Mouse (Mus musculus) E14TG2a.4 (cell line): Measurements from ENCODE around the gene Zfp57.
"Not testable (repeated sequence)": the region's sequence is repeated elsewhere in the genome, so short reads cannot be mapped to it uniquely, and the experiment has no call there.

Source experiments
- H3K27me3 ChIP-seq: 2 replicates; pipeline ENCODE4 v1.6.1; 2014; ENCODE audit warnings: low read length, control low read depth; ENCODE audit not compliant: insufficient read depth
- H3K36me3 ChIP-seq: 2 replicates; pipeline ENCODE4 v1.6.1; 2014; ENCODE audit warnings: low read length, control low read depth; ENCODE audit not compliant: insufficient read depth
- H3K4me1 ChIP-seq: replicated peaks from 2 replicates; pipeline ENCODE4 v1.6.1; 2014; ENCODE audit warnings: low read depth, low read length, control low read depth
- H3K4me3 ChIP-seq: replicated peaks from 2 replicates; pipeline ENCODE4 v1.5.1; 2014; ENCODE audit warnings: mild to moderate bottlenecking, low read length
- H3K9me3 ChIP-seq: 2 replicates; pipeline ENCODE4 v1.6.1; 2014; ENCODE audit warnings: low read length, control low read depth
- CTCF ChIP-seq: conservative IDR thresholded peaks from 2 replicates; pipeline ENCODE4 v1.5.1; 2014; ENCODE audit warnings: low read length
- NANOG ChIP-seq: IDR thresholded peaks from 2 replicates; pipeline ENCODE4 v1.6.1; 2014; ENCODE audit warnings: borderline replicate concordance, low read length, mixed read lengths
- POU5F1 ChIP-seq: IDR thresholded peaks from 2 replicates; pipeline ENCODE4 v1.6.1; 2014; ENCODE audit warnings: low read length, borderline replicate concordance

Gene Zfp57

DNA sequence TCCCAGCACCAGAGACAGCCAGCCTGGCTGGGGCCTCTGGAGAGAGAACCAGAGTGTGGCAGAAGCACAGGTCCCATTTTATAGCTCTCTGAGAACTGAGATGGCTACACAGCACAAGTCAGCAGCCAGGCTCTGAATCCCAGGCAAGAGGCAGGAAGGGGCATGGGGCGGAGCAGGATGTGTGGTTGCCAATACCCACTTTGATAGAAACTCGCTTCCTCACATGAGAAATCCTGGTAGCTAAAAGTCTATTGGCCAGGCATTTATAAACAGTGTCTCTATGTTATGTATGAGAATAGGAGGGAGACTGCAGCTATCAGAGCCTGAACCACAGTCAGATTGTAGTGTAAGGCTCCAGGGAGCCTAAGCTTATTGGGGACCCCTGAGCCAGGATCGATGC, 28.2 kb upstream of the Zfp57 start:
- Histone ChIP-seq H3K4me1 (peaks cover 85% of the 10 kb centered on the region), H3K4me3 (peak overlapping the region; percentile 46), H3K36me3 (peaks cover 63% of the 10 kb centered on the region), H3K9me3 (no peaks in the 10 kb centered on the region), H3K27me3 (no peaks in the 10 kb centered on the region)
- TF ChIP-seq NANOG (no peak), CTCF (no peak), POU5F1 (no peak)

DNA sequence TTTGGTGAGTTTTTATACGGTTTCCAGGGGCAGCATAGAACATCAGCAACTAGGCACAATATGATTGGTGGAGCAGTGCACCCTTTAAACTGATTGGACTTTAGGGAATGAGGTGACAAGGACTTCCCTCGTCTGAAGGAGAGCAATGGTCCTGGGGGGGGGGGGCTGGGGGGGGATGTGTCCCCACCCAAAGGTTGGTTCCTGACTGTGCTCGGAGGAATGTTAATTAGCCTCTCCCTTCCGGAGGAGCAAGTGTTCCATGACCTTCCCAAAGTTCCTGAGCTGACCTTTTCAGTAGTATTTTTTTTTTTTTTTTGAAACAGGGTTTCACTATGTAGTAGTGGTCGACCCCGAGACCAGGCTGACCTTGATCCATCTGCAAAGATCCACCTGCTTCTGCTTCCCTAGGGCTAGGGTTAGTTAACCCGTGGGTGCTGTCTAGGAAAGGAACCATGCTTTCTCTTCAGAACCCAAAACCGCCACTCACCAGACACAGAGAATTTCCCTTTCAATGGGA, 27.6 kb upstream of the Zfp57 start:
- H3K36me3 ChIP-seq = peaks cover 62% of the 10 kb centered on the region
- H3K9me3 ChIP-seq = no peaks in the 10 kb centered on the region
- no peaks in the 10 kb centered on the region for H3K27me3 ChIP-seq
- H3K4me1 ChIP-seq = peaks cover 87% of the 10 kb centered on the region
- TF ChIP-seq NANOG (no peak), POU5F1 (no peak), CTCF (no peak)
- peak overlapping the region; percentile 46; the same call in 1 of the 2 replicates for H3K4me3 ChIP-seq

DNA sequence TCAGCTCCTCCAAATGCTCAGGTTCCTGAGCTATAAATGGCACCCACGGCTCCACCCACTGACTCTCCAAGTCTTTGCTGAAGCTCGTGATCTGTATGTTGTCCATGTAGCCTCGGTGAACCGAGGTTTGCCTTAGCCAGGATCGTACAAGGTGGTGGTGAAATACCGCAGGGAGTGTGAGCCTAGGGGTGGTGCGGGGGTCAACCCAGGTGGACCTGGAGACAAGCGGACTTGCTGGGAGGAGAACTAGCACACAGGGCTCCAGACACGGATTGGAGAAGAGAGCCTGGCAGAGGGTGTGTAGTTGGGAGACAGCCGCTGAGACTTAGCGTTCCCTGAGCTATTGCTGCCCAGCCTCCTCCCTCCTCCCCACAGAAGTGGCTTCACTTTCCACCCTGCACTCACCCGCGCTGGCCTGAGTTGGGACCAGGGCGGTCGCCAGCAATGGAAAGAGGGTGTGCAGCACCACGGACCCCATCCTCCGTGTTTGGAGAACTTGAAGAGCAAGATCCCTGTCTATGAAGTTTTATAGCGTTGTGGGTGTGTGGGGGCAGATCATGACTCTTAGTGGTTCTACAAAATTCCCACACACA, 19.6 kb upstream of the Zfp57 start, which contains the start of gene 2410137M14Rik:
TSS of gene 2410137M14Rik (minus strand) at position 17 of the 593 bp plus-strand sequence.
- H3K9me3 ChIP-seq = no peaks in the 10 kb centered on the region
- H3K4me3 ChIP-seq = peak within 1 kb of the TSS; percentile 74
- peaks cover 68% of the 10 kb centered on the region for H3K36me3 ChIP-seq
- H3K27me3 ChIP-seq = no peaks in the 10 kb centered on the region
- no peak for TF ChIP-seq CTCF
- peaks cover 95% of the 10 kb centered on the region for H3K4me1 ChIP-seq

DNA sequence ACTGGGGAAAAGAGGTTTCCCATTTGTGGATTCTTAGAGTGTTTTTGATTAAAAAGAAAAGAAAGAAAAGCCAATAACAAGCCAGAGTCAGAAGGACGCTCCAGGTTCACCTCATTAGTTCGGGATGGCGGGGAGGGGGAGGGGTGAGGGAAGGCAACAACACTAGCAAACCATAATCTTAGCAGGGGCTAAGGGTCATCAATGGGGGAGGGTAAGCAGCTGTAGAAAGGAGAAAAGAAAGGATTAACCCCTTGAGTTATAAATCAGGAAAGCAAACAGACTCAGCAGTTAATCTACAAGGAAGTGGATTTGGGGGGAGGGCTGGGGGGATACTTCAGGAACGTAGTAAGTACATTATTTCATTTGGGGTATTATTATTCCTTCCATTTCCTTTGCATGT, 19.1 kb upstream of the Zfp57 start:
- Histone ChIP-seq H3K4me3 (peak overlapping the region; percentile 74), H3K36me3 (peaks cover 71% of the 10 kb centered on the region), H3K4me1 (peaks cover 96% of the 10 kb centered on the region), H3K27me3 (no peaks in the 10 kb centered on the region), H3K9me3 (no peaks in the 10 kb centered on the region)
- no peak for TF ChIP-seq POU5F1
- no peak for TF ChIP-seq CTCF
- no peak for TF ChIP-seq NANOG

DNA sequence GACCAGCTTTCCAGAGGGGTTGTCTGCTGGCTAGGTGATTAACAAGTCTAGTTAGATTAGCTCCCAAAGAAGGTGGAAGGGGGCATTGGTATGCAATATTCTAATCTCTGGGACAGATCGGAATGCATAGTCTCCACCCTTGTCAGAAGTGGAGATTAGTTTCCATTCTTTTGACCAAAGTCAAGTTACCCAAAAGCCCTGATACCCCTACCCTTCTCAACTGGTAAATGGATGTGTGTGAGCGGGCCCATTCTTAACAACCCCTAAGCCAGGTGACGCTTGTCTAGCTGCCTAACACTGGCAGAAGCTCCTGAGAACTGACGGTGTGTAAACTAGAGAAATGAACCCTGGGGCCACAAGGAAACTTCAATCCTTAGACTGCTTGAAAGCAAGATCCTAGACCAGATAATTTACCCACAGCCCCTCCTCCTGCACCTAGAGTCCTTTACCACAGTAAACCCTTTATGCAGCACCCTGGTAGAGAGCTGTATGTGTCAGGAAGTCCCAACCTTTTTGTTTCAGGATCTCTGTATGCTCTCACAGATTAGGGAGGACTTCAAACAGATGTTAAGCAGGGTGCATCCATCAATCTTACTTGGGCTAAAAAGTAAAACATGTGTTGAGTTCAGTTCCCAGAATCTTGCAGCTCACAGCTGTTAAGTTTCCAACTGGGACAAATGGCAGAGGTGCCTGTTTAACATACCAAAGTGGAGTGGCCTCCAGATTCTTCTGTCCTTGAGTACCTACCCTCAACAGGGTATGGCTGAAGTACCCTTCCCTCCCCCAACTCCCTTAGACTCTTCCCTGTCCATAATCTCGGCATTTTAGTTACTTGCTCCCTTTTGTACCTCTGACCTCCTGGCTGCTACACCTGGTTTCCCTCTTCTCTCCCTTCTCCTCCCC, 18.5 kb upstream of the Zfp57 start:
- H3K36me3 ChIP-seq = peaks cover 71% of the 10 kb centered on the region
- no peaks in the 10 kb centered on the region for H3K27me3 ChIP-seq
- H3K4me1 ChIP-seq = peaks cover 96% of the 10 kb centered on the region
- H3K9me3 ChIP-seq = no peaks in the 10 kb centered on the region
- no peak; the same call in 1 of the 2 replicates for TF ChIP-seq POU5F1
- TF ChIP-seq NANOG = no peak; the same call in 1 of the 2 replicates
- TF ChIP-seq CTCF = no peak
- peak overlapping the region; percentile 74 for H3K4me3 ChIP-seq

DNA sequence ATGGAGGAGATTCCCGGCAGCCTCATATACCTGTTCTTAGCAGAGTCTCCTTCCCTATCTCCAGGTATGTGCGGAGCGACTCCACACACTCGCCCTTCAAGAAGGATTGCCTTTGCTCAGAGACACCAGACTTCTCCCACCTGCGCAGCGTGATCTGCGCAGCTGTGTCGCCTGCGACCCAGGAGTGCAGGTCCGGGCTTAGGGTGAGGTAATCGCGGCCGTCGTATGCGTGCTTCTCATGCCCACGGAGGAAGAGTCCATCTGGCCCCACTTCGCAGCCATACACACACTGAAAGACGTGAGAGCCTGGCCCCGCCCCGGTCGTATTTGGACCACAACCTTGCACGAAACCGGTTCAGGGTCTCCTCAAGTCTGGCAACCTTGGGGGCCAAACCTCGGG, 12.5 kb upstream of the Zfp57 start:
- H3K9me3 ChIP-seq = no peaks in the 10 kb centered on the region
- peaks cover 87% of the 10 kb centered on the region for H3K4me1 ChIP-seq
- peaks cover 37% of the 10 kb centered on the region for H3K36me3 ChIP-seq
- H3K27me3 ChIP-seq = no peaks in the 10 kb centered on the region
- peak overlapping the region; percentile 84 for H3K4me3 ChIP-seq
- no peak for TF ChIP-seq NANOG
- TF ChIP-seq POU5F1 = no peak
- TF ChIP-seq CTCF = no peak

DNA sequence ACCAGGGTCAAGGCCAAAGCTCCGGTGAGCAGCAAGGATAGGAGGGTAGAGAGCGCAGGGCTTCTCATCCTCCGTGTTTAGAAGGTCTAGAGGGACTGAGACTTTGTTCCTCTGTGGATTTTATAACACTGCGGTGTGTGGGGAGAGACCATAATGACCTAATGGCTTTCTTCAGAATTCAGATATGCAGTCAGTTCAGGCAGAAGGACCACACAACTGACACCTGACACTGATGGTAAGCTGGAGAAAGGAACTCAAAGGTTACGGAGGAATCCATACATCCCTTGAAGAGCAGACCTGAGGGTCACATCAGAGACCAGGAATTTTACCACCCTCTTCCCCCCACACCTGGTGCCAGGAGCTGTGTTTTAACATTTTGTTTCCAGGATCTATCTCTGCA, 11.5 kb upstream of the Zfp57 start, which contains the start of gene H2-M5:
TSS of gene H2-M5 (minus strand) at position 101 of the 400 bp plus-strand sequence.
- Histone ChIP-seq H3K9me3 (no peaks in the 10 kb centered on the region), H3K36me3 (peaks cover 29% of the 10 kb centered on the region), H3K27me3 (no peaks in the 10 kb centered on the region), H3K4me1 (peaks cover 87% of the 10 kb centered on the region), H3K4me3 (peak within 1 kb of the TSS; percentile 84)
- TF ChIP-seq NANOG (no peak), CTCF (no peak), POU5F1 (no peak)

DNA sequence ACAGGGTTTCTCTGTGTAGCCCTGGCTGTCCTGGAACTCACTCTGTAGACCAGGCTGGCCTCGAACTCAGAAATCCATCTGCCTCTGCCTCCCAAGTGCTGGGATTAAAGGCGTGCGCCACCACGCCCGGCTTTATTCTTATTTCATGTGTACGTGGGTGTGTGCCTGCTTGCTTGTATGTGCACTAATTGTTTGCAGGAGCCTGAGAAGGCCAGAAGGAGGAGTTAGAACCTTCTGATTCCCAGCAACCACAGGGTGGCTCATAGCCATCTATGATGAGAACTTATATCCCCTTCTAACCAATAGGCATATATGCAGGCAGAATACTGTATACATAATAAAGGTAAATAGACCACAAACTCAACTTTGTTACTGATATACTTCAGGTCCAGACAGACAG, 10.3 kb upstream of the Zfp57 start:
- H3K36me3 ChIP-seq = peaks cover 19% of the 10 kb centered on the region
- peaks cover 88% of the 10 kb centered on the region for H3K4me1 ChIP-seq
- not testable (repeated sequence) for H3K4me3 ChIP-seq, H3K9me3 ChIP-seq, H3K27me3 ChIP-seq
